Mouse (Mus musculus) midbrain, embryonic 11.5 days (tissue): ENCODE data around the gene Best2. TPM values are rescaled to one million over a fixed set of nuclear protein-coding genes. Genes with fewer than 3 reads are reported as not detected.

Experiments
- ATAC-seq: fragments of 200-750 bp; cut with Nextera tagmentation; 2 replicates; pipeline ENCODE4 v1.8.0; 2017; ENCODE audit warnings: moderate TSS enrichment, moderate library complexity; ENCODE audit not compliant: low FRiP score
- DNase-seq: peaks from one replicate; pipeline ENCODE4 v3.0.0; 2015; ENCODE audit warnings: low spot score; ENCODE audit errors: missing footprints
- H3K27ac ChIP-seq: fragments of 300-500 bp; sonication (generic); 2 replicates; pipeline ENCODE4 v1.5.1; 2014; ENCODE audit warnings: low read depth, low read length
- H3K27me3 ChIP-seq: fragments of 300-500 bp; sonication (generic); 2 replicates; pipeline ENCODE4 v1.6.1; 2014; ENCODE audit warnings: mild to moderate bottlenecking, low read length, moderate library complexity, mixed read lengths; ENCODE audit not compliant: control insufficient read depth, insufficient read depth
- H3K36me3 ChIP-seq: fragments of 300-500 bp; sonication (generic); 2 replicates; pipeline ENCODE4 v1.6.1; 2014; ENCODE audit warnings: mild to moderate bottlenecking, low read length, moderate library complexity, mixed read lengths; ENCODE audit not compliant: control insufficient read depth, insufficient read depth
- H3K4me1 ChIP-seq: fragments of 300-500 bp; sonication (generic); 2 replicates; pipeline ENCODE4 v1.6.1; 2014; ENCODE audit warnings: low read length; ENCODE audit not compliant: control insufficient read depth, insufficient read depth
- H3K4me2 ChIP-seq: fragments of 300-500 bp; sonication (generic); 2 replicates; pipeline ENCODE4 v1.6.1; 2014; ENCODE audit warnings: mild to moderate bottlenecking, moderate library complexity
- H3K4me3 ChIP-seq: fragments of 300-500 bp; sonication (generic); 2 replicates; pipeline ENCODE4 v1.5.1; 2014; ENCODE audit warnings: low read depth, low read length
- H3K9ac ChIP-seq: fragments of 300-500 bp; sonication (generic); 2 replicates; pipeline ENCODE4 v1.6.1; 2014; ENCODE audit warnings: low read length
- H3K9me3 ChIP-seq: fragments of 300-500 bp; sonication (generic); 2 replicates; pipeline ENCODE4 v1.6.1; 2016; ENCODE audit warnings: low read length; ENCODE audit not compliant: control insufficient read depth
- WGBS: fragments of 180-500 bp; shearing (Covaris S2); extraction: QIAGEN DNeasy Blood & Tissue Kit; methylation state at CpG from one replicate; pipeline ENCODE4 v1.1.7; 2014; 5-methylcytosine and 5-hydroxymethylcytosine counted together
- polyA plus RNA-seq: library from polyadenylated mRNA; unstranded; fragments of >200 nt; fragmentation: Nextera tagmentation; extraction: Ambion mirVana; gene quantifications from 2 replicates; pipeline ENCODE4 v1.2.1, GENCODE M21; 2014

Best2 gene
- polyA plus RNA-seq, 1 experiment from 2014 or later, result not detected

DNA sequence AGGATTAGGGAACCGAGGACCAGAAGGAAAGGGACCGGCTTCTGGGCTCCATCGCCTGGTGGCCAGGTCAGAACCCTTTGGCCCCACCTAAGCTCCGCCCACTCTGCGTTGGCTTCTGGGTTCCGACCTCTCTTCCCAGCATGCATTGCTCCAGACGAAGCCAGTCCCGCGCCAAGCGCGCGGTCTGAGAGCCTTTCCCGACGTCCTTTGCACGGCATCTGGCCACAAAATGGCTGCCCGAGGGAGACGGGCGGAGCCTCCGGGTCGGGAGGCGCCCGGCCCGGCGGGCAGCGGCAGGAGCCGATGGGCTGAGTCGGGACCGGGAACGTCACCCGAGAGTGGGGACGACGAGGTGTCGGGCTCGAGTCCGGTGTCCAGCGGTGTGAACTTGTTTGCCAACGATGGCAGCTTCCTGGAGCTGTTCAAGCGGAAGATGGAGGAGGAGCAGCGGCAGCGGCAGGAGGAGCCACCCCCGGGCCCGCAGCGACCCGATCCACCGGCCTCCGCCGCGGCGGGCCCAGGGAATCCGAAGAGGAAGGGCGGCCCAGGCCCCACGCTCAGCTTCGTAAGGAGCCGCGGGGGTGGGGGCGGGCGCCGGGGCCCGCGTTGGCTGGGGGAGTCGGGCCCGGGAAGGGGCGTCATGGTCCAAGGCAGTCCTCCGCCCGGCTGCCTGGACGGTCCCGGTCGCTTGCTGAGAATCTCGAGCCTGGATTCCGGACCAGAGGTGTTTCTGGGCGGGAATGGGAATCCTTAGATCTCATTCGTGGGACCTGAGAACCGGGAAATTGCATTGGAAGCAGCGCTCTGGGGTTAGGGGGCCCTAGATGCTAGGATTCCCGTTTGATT lies 12.6 kb upstream of the Best2 start, which contains the start of gene Trir:
Gene Trir (plus strand): TSS at position 154 of the 846 bp plus-strand sequence.
- no peaks in the 10 kb centered on the region for H3K27me3 ChIP-seq
- no peaks in the 10 kb centered on the region for H3K9me3 ChIP-seq
- peaks cover 14% of the 10 kb centered on the region for H3K36me3 ChIP-seq

DNA sequence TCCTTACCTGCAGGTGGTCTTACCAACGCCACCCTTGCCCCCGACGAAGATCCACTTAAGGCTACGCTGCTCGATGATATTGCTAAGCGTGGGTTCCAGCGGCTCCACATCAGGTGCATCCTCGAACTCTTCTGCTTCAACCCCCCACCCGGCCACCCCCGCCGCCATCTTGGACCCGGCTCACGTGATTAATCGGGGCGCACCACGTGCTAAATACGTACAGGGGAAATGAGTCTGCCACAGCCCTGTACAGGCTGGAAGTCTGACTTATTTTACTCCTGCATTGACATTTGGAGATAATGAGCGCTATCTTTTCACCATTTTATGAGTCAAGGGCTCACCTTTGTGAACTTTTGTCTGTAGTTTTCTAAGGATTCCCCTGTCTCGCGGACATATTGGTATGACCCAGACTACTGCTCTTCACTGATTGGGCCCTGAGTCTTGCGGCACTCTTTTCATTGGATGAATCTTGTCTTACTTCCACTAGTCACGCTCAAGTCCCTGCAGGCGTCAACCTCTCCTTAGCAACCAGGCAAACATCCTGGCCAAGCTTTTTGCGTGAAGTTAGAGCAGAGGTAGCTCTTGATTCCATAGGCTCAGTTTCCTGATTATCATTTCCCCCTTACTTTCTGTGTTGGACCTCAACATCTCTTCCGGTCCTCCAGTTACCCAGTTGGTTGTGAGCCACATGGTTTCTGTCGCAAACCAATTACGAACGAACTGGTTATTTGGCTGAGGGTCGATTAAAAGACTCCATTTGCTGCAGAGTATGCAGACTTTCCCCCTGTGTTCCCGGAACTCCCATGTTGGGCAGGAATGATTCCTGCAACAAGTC lies 11.0 kb upstream of the Best2 start, which contains the start of gene Asna1:
Gene Asna1 (minus strand): TSS at position 184 of the 835 bp plus-strand sequence.
- H3K9ac ChIP-seq, result peak within 1 kb of the TSS; percentile 66
- peak; percentile 86 for ATAC-seq
- peak; percentile 99 for DNase-seq
- H3K4me3 ChIP-seq, result peak within 1 kb of the TSS; percentile 66
- H3K9me3 ChIP-seq, result no peaks in the 10 kb centered on the region
- peak within 1 kb of the TSS; percentile 89 for H3K4me2 ChIP-seq
- 7% methylated on average over 30 of the region's 30 CpGs for WGBS
- peaks cover 14% of the 10 kb centered on the region for H3K36me3 ChIP-seq
- H3K27me3 ChIP-seq, result no peaks in the 10 kb centered on the region
- H3K4me1 ChIP-seq, result peaks cover 31% of the 10 kb centered on the region
- 0 out of 2 replicates have a peak within 1 kb of the TSS, but pooled peaks have one; percentile 52 for H3K27ac ChIP-seq

More for the DNA sequence above, 12.6 kb upstream of the Best2 start, which contains the start of gene Trir:
- WGBS, result under 1% methylated on average over 75 of the region's 75 CpGs
- Histone ChIP-seq H3K9ac (peak within 1 kb of the TSS; percentile 99), H3K4me3 (peak within 1 kb of the TSS; percentile 87), H3K4me1 (peaks cover 31% of the 10 kb centered on the region), H3K4me2 (peak within 1 kb of the TSS; percentile 89), H3K27ac (peak within 1 kb of the TSS; percentile 77)
- ATAC-seq, result peak; percentile 86
- peak; percentile 99 for DNase-seq

GRCm38 (mm10) chr8:85023846-85024245 lies 9.5 kb upstream of the Best2 start:
- 95% methylated on average over 3 of the region's 3 CpGs for WGBS

DNA sequence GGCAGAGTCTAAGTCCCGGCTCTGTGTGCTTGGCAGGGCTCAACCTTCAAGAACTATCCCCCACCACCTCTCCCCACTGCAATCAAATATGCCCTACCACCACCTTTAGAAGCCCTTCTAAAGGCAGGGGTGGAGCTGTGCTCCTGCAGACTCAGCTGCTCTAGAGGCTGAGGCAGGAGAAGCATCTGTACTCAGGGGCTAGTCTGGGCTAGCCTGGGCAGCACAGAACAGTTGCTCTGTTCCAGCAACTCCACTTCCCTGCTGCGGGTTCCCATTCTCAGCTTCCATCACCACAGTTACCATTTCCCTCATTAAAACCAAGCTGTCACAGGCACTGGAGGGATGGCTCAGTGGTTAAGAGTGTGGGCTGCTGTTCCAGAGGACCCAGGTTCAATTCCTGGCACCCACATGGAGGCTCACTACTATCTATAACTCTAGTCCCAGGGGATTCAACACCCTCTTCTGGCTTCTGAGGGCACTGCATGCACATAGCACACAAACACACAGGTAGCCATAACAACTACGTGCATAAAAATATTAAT lies 7.3 kb upstream of the Best2 start:
- no peaks in the 10 kb centered on the region for H3K27me3 ChIP-seq
- H3K36me3 ChIP-seq, result peaks cover 21% of the 10 kb centered on the region
- no peak overlapping the region for H3K9ac ChIP-seq
- no peaks in the 10 kb centered on the region for H3K9me3 ChIP-seq
- H3K4me2 ChIP-seq, result no peak overlapping the region
- no peak for DNase-seq
- no peak overlapping the region for H3K27ac ChIP-seq
- H3K4me1 ChIP-seq, result peaks cover 17% of the 10 kb centered on the region
- 92% methylated on average over 3 of the region's 3 CpGs for WGBS
- ATAC-seq, result no peak
- H3K4me3 ChIP-seq, result no peak overlapping the region

More at GRCm38 (mm10) chr8:85023846-85024245, 9.5 kb upstream of the Best2 start:
- Histone ChIP-seq H3K4me1 (peaks cover 28% of the 10 kb centered on the region), H3K4me3 (no peak overlapping the region), H3K27ac (no peak overlapping the region), H3K9ac (no peak overlapping the region), H3K4me2 (peak overlapping the region; percentile 89), H3K36me3 (peaks cover 14% of the 10 kb centered on the region), H3K9me3 (no peaks in the 10 kb centered on the region), H3K27me3 (no peaks in the 10 kb centered on the region)
- ATAC-seq (no peak), DNase-seq (peak; percentile 47)

- H3K27ac ChIP-seq, result no peak overlapping the region
- no peaks in the 10 kb centered on the region for H3K4me1 ChIP-seq
- no peak overlapping the region for H3K4me3 ChIP-seq
- no peak overlapping the region for H3K4me2 ChIP-seq
- no peak overlapping the region for H3K9ac ChIP-seq
- peaks cover 15% of the 10 kb centered on the region for H3K36me3 ChIP-seq
- peaks cover 4% of the 10 kb centered on the region; the same call in 1 of the 2 replicates for H3K27me3 ChIP-seq
- no peaks in the 10 kb centered on the region for H3K9me3 ChIP-seq
- ATAC-seq (no peak), DNase-seq (peak; percentile 71)
- 24% methylated on average over 5 of the region's 5 CpGs for WGBS
These were observed 2.9 kb upstream of the Best2 start for GRCm38 (mm10) chr8:85017209-85017608.

DNA sequence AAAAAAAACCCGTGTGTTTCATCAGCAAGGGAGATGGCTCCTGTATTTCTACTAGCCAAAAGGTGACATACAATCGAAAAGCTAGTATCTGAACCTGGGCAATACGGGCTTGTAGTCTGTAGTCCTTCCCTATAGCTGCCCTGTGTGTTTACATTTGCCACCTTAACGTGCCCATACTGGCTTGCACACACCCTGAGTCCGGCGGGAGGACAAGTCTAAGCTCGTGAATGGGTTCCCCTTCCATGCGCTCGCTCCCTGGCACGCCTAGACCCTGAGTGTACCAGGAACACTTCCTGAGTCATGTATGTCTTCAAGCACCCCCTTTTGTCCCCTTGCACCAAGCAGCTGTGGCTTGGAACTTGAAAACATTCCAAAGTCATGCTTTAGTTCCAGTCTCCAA lies 2.4 kb upstream of the Best2 start:
- Histone ChIP-seq H3K27ac (no peak overlapping the region), H3K9ac (no peak overlapping the region), H3K36me3 (peaks cover 13% of the 10 kb centered on the region), H3K4me3 (no peak overlapping the region), H3K4me1 (no peaks in the 10 kb centered on the region), H3K9me3 (no peaks in the 10 kb centered on the region), H3K27me3 (peaks cover 5% of the 10 kb centered on the region; the same call in 1 of the 2 replicates), H3K4me2 (no peak overlapping the region)
- no peak for ATAC-seq
- 69% methylated on average over 10 of the region's 10 CpGs for WGBS
- peak; percentile 69 for DNase-seq

DNA sequence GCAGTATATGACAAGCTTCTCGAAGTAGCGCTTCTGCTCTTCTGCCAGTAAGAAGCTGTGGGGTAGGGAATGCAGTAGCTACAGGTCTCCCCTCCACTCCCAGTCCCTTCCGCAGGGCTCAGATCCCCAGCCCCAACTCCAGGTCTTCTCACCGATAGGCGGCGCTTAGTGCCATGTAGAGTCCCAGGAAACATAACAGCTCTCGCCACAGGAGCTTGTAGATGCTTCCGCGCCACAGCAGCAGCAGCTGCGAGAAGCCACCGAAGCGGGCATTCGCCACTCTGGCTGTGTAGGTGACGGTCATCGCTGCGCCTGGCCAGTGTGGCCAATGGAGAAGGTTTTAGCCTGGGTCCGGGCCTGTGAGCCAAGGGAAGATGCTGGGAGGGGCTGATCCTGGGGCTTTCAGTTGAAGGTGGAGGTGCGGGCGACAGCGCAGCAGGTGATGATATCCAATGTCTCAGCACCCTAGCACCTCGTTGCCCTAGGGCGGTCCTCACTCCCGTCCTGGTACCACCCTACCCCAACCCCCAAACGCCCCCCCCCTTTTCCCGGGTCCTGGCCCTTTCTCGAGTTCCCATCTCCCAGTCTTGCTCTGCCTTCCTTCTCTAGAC lies 996 bp downstream of the Best2 start:
- peak overlapping the region; percentile 22 for H3K4me3 ChIP-seq
- H3K27ac ChIP-seq, result no peak overlapping the region
- no peaks in the 10 kb centered on the region for H3K9me3 ChIP-seq
- peaks cover 22% of the 10 kb centered on the region for H3K27me3 ChIP-seq
- peaks cover 3% of the 10 kb centered on the region; the same call in 1 of the 2 replicates for H3K4me1 ChIP-seq
- peak overlapping the region; percentile 62 for H3K9ac ChIP-seq
- ATAC-seq, result peak; percentile 77
- H3K4me2 ChIP-seq, result peak overlapping the region; percentile 57
- peak; percentile 94 for DNase-seq
- peaks cover 5% of the 10 kb centered on the region; the same call in 1 of the 2 replicates for H3K36me3 ChIP-seq
- 8% methylated on average over 26 of the region's 26 CpGs for WGBS

GRCm38 (mm10) chr8:85011242-85011641 lies 3.1 kb downstream of the Best2 start:
- Histone ChIP-seq H3K9me3 (no peaks in the 10 kb centered on the region), H3K27ac (no peak overlapping the region), H3K4me3 (no peak overlapping the region), H3K4me2 (no peak overlapping the region), H3K4me1 (peaks cover 3% of the 10 kb centered on the region; the same call in 1 of the 2 replicates), H3K27me3 (peaks cover 22% of the 10 kb centered on the region), H3K9ac (no peak overlapping the region), H3K36me3 (no peaks in the 10 kb centered on the region)
- WGBS, result 15% methylated on average over 28 of the region's 28 CpGs
- ATAC-seq (no peak), DNase-seq (no peak)
